In the genomic region with DNA sequence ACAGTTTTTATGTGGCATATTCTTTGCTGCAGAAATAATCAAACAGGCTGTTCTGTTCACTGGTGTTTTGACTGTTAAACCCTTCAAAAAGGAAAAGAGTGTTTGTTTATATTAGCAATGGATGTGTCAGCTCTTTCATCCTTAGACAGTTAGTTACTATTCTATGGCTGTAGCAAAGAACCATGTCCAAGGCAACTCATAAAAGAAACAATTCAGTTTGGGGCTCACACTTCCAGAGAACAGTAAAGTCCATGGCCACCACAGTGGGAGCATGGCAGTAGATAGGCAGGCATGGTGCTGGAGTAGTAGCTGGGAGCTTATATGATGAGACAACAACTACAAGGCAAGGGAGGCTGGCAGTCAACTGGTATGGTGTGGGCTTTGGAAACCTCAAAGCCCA, we compare ENCODE assay signal across 29 mouse cellular contexts.
"Had no signal": no experiment of that assay in that cellular context is flagged by ENCODE, and none has a peak within 500 bp of the region (broad histone marks: within the 10 kb centered on the region; RNA-seq: fewer than 3 reads in every experiment).

No protein-coding gene starts in this region.

- H3K36me3 ChIP-seq: limb, embryonic 10.5 days; limb, embryonic 12.5 days; limb, embryonic 13.5 days; limb, embryonic 15.5 days; liver, embryonic 12.5 days; liver, embryonic 13.5 days; liver, embryonic 15.5 days had no signal

- H3K9ac ChIP-seq: limb, embryonic 12.5 days; limb, embryonic 13.5 days; limb, embryonic 15.5 days; liver, embryonic 12.5 days; liver, embryonic 13.5 days; liver, embryonic 14.5 days; liver, embryonic 15.5 days; liver, postnatal 0 days; midbrain, embryonic 12.5 days; midbrain, embryonic 13.5 days; midbrain, embryonic 15.5 days; neural tube, embryonic 12.5 days had no signal

- DNase-seq: layer of hippocampus, postnatal 36 days; left cerebral cortex, postnatal 4 days; liver; liver, embryonic 13.5 days; liver, postnatal 0 days; lung, adult 2 months; lung, postnatal 14 days; lung, postnatal 4 days; midbrain, embryonic 14.5 days had no signal

- H3K27ac ChIP-seq: left cerebral cortex, adult 2 months; limb, embryonic 10.5 days; limb, embryonic 12.5 days; limb, embryonic 13.5 days; limb, embryonic 15.5 days; liver, embryonic 12.5 days; liver, embryonic 13.5 days; liver, embryonic 14.5 days; liver, embryonic 15.5 days; macrophage; midbrain, embryonic 10.5 days; midbrain, embryonic 12.5 days; midbrain, embryonic 13.5 days; midbrain, embryonic 15.5 days; neural tube, embryonic 12.5 days had no signal

- H3K4me3 ChIP-seq: left cerebral cortex, adult 2 months; limb, embryonic 10.5 days; limb, embryonic 12.5 days; limb, embryonic 13.5 days; limb, embryonic 15.5 days; liver, embryonic 12.5 days; liver, embryonic 13.5 days; liver, embryonic 15.5 days; megakaryocyte, embryonic 14.5 days; midbrain, embryonic 10.5 days; midbrain, embryonic 12.5 days; midbrain, embryonic 13.5 days; midbrain, embryonic 15.5 days; myocyte; neural tube, embryonic 12.5 days had no signal

- H3K4me1 ChIP-seq: limb, embryonic 10.5 days; limb, embryonic 12.5 days; limb, embryonic 13.5 days; limb, embryonic 15.5 days; liver, embryonic 12.5 days; liver, embryonic 13.5 days; liver, embryonic 15.5 days; megakaryocyte, embryonic 14.5 days; midbrain, embryonic 10.5 days; midbrain, embryonic 12.5 days; midbrain, embryonic 13.5 days; midbrain, embryonic 15.5 days; neural tube, embryonic 12.5 days had no signal

- H3K27me3 ChIP-seq: limb, embryonic 12.5 days; limb, embryonic 13.5 days; limb, embryonic 15.5 days; liver, embryonic 12.5 days; liver, embryonic 13.5 days; liver, embryonic 15.5 days; megakaryocyte, embryonic 14.5 days; midbrain, embryonic 12.5 days; midbrain, embryonic 13.5 days; midbrain, embryonic 15.5 days; neural tube, embryonic 12.5 days had no signal

- H3K4me2 ChIP-seq: limb, embryonic 12.5 days; limb, embryonic 13.5 days; limb, embryonic 15.5 days; liver, embryonic 11.5 days; liver, embryonic 12.5 days; liver, embryonic 13.5 days; liver, embryonic 15.5 days; midbrain, embryonic 11.5 days; midbrain, embryonic 12.5 days; midbrain, embryonic 13.5 days; midbrain, embryonic 15.5 days; neural tube, embryonic 12.5 days had no signal

- H3K9me3 ChIP-seq: limb, embryonic 10.5 days; limb, embryonic 12.5 days; limb, embryonic 13.5 days; limb, embryonic 15.5 days; liver, embryonic 12.5 days; liver, embryonic 13.5 days; liver, embryonic 15.5 days; midbrain, embryonic 10.5 days; midbrain, embryonic 13.5 days; midbrain, embryonic 15.5 days; neural tube, embryonic 12.5 days had no signal

- ATAC-seq: liver, embryonic 12.5 days; liver, postnatal 0 days; lung, postnatal 0 days; midbrain, embryonic 13.5 days; midbrain, embryonic 15.5 days; midbrain, embryonic 16.5 days had no signal
